Mouse (Mus musculus): Measurements from ENCODE around the gene Gm9758. TPM values are rescaled to one million over a fixed set of nuclear protein-coding genes. Genes with fewer than 3 reads are reported as not detected.
A peak's percentile ranks its signal among the peaks of the same experiment; 100 is the strongest.
"Not testable (repeated sequence)": the region's sequence is repeated elsewhere in the genome, so short reads cannot be mapped to it uniquely, and the experiment has no call there.

Gene Gm9758
- not detected in 2 replicates for polyA plus RNA-seq (2015; fragmentation: Nextera tagmentation; extraction: Ambion mirVana)

GRCm38 (mm10) chr5:14914799-14915198 is at the start of gene Gm9758:
Gene Gm9758 (minus strand): TSS chr5:14914899.
- not testable (repeated sequence) for H3K27ac ChIP-seq (ENCODE audit: low read length); ATAC-seq (replicated peaks; ENCODE audit: extremely low read depth, insufficient read depth, low FRiP score); H3K36me3 ChIP-seq (ENCODE audit: control insufficient read depth, insufficient read depth); H3K4me1 ChIP-seq (ENCODE audit: control insufficient read depth, insufficient read depth, low read length); H3K9me3 ChIP-seq (replicated peaks; ENCODE audit: control insufficient read depth, low read length); H3K9ac ChIP-seq (ENCODE audit: low read length); H3K4me2 ChIP-seq (ENCODE audit: low read depth, low read length); H3K4me3 ChIP-seq (ENCODE audit: low read length); H3K27me3 ChIP-seq (ENCODE audit: control insufficient read depth, insufficient read depth, low read length)
- WGBS: 33% methylated on average over 1 of the region's 1 CpGs

- not testable (repeated sequence) for H3K9me3 ChIP-seq (replicated peaks; ENCODE audit: control insufficient read depth, low read length); H3K4me3 ChIP-seq (ENCODE audit: low read length); H3K4me2 ChIP-seq (ENCODE audit: low read depth, low read length); H3K27me3 ChIP-seq (ENCODE audit: control insufficient read depth, insufficient read depth, low read length); H3K36me3 ChIP-seq (ENCODE audit: control insufficient read depth, insufficient read depth); ATAC-seq (replicated peaks; ENCODE audit: extremely low read depth, insufficient read depth, low FRiP score); H3K4me1 ChIP-seq (ENCODE audit: control insufficient read depth, insufficient read depth, low read length); H3K9ac ChIP-seq (ENCODE audit: low read length); H3K27ac ChIP-seq (ENCODE audit: low read length)
- 73% methylated on average over 13 of the region's 13 CpGs for WGBS
These were observed 49.1 kb upstream of the Gm9758 start for GRCm38 (mm10) chr5:14963821-14964220.

GRCm38 (mm10) chr5:14961502-14961901 is 46.8 kb upstream of the Gm9758 start:
- H3K27me3 ChIP-seq (ENCODE audit: control insufficient read depth, insufficient read depth, low read length); H3K9ac ChIP-seq (ENCODE audit: low read length); H3K4me2 ChIP-seq (ENCODE audit: low read depth, low read length); H3K36me3 ChIP-seq (ENCODE audit: control insufficient read depth, insufficient read depth); H3K4me3 ChIP-seq (ENCODE audit: low read length); H3K9me3 ChIP-seq (replicated peaks; ENCODE audit: control insufficient read depth, low read length); H3K4me1 ChIP-seq (ENCODE audit: control insufficient read depth, insufficient read depth, low read length); H3K27ac ChIP-seq (ENCODE audit: low read length): not testable (repeated sequence)
- 67% methylated on average over 4 of the region's 4 CpGs for WGBS
- ATAC-seq (replicated peaks; ENCODE audit: extremely low read depth, insufficient read depth, low FRiP score): peak; percentile 78

GRCm38 (mm10) chr5:14955928-14956706 is 41.4 kb upstream of the Gm9758 start:
- not testable (repeated sequence) for H3K27ac ChIP-seq (ENCODE audit: low read length); H3K9ac ChIP-seq (ENCODE audit: low read length); H3K36me3 ChIP-seq (ENCODE audit: control insufficient read depth, insufficient read depth); H3K4me3 ChIP-seq (ENCODE audit: low read length); H3K4me1 ChIP-seq (ENCODE audit: control insufficient read depth, insufficient read depth, low read length); H3K9me3 ChIP-seq (replicated peaks; ENCODE audit: control insufficient read depth, low read length); H3K4me2 ChIP-seq (ENCODE audit: low read depth, low read length); ATAC-seq (replicated peaks; ENCODE audit: extremely low read depth, insufficient read depth, low FRiP score); H3K27me3 ChIP-seq (ENCODE audit: control insufficient read depth, insufficient read depth, low read length)
- 86% methylated on average over 1 of the region's 1 CpGs for WGBS

GRCm38 (mm10) chr5:14953587-14953986 is 38.9 kb upstream of the Gm9758 start:
- H3K4me1 ChIP-seq (ENCODE audit: control insufficient read depth, insufficient read depth, low read length); H3K27ac ChIP-seq (ENCODE audit: low read length); H3K27me3 ChIP-seq (ENCODE audit: control insufficient read depth, insufficient read depth, low read length); H3K4me3 ChIP-seq (ENCODE audit: low read length); H3K4me2 ChIP-seq (ENCODE audit: low read depth, low read length); H3K36me3 ChIP-seq (ENCODE audit: control insufficient read depth, insufficient read depth); H3K9me3 ChIP-seq (replicated peaks; ENCODE audit: control insufficient read depth, low read length); H3K9ac ChIP-seq (ENCODE audit: low read length): not testable (repeated sequence)
- ATAC-seq (replicated peaks; ENCODE audit: extremely low read depth, insufficient read depth, low FRiP score): 0 out of 2 replicates have a peak, but pooled peaks have one; percentile 55

GRCm38 (mm10) chr5:14952749-14953148 is 38.0 kb upstream of the Gm9758 start:
- H3K9ac ChIP-seq (ENCODE audit: low read length); H3K36me3 ChIP-seq (ENCODE audit: control insufficient read depth, insufficient read depth); H3K27me3 ChIP-seq (ENCODE audit: control insufficient read depth, insufficient read depth, low read length); H3K4me2 ChIP-seq (ENCODE audit: low read depth, low read length); ATAC-seq (replicated peaks; ENCODE audit: extremely low read depth, insufficient read depth, low FRiP score); H3K9me3 ChIP-seq (replicated peaks; ENCODE audit: control insufficient read depth, low read length); H3K4me1 ChIP-seq (ENCODE audit: control insufficient read depth, insufficient read depth, low read length); H3K4me3 ChIP-seq (ENCODE audit: low read length); H3K27ac ChIP-seq (ENCODE audit: low read length): not testable (repeated sequence)
- WGBS: 63% methylated on average over 3 of the region's 3 CpGs

GRCm38 (mm10) chr5:14951822-14952221 is 37.1 kb upstream of the Gm9758 start:
- H3K4me2 ChIP-seq (ENCODE audit: low read depth, low read length); H3K4me1 ChIP-seq (ENCODE audit: control insufficient read depth, insufficient read depth, low read length); H3K36me3 ChIP-seq (ENCODE audit: control insufficient read depth, insufficient read depth); H3K27me3 ChIP-seq (ENCODE audit: control insufficient read depth, insufficient read depth, low read length); ATAC-seq (replicated peaks; ENCODE audit: extremely low read depth, insufficient read depth, low FRiP score); H3K9me3 ChIP-seq (replicated peaks; ENCODE audit: control insufficient read depth, low read length); H3K27ac ChIP-seq (ENCODE audit: low read length); H3K4me3 ChIP-seq (ENCODE audit: low read length); H3K9ac ChIP-seq (ENCODE audit: low read length): not testable (repeated sequence)
- 65% methylated on average over 7 of the region's 7 CpGs for WGBS

- not testable (repeated sequence) for H3K27me3 ChIP-seq (ENCODE audit: control insufficient read depth, insufficient read depth, low read length); H3K9ac ChIP-seq (ENCODE audit: low read length); H3K4me1 ChIP-seq (ENCODE audit: control insufficient read depth, insufficient read depth, low read length); H3K4me2 ChIP-seq (ENCODE audit: low read depth, low read length); ATAC-seq (replicated peaks; ENCODE audit: extremely low read depth, insufficient read depth, low FRiP score); H3K27ac ChIP-seq (ENCODE audit: low read length); H3K36me3 ChIP-seq (ENCODE audit: control insufficient read depth, insufficient read depth); H3K9me3 ChIP-seq (replicated peaks; ENCODE audit: control insufficient read depth, low read length); H3K4me3 ChIP-seq (ENCODE audit: low read length)
- WGBS: 50% methylated on average over 4 of the region's 4 CpGs
These were observed 32.9 kb upstream of the Gm9758 start for GRCm38 (mm10) chr5:14947482-14948198.

GRCm38 (mm10) chr5:14945524-14945923 is 30.8 kb upstream of the Gm9758 start:
- ATAC-seq (replicated peaks; ENCODE audit: extremely low read depth, insufficient read depth, low FRiP score): not testable (repeated sequence)

More at GRCm38 (mm10) chr5:14945524-14945923, 30.8 kb upstream of the Gm9758 start:
- not testable (repeated sequence) for H3K4me2 ChIP-seq (ENCODE audit: low read depth, low read length); H3K4me1 ChIP-seq (ENCODE audit: control insufficient read depth, insufficient read depth, low read length); H3K27ac ChIP-seq (ENCODE audit: low read length); H3K9me3 ChIP-seq (replicated peaks; ENCODE audit: control insufficient read depth, low read length); H3K27me3 ChIP-seq (ENCODE audit: control insufficient read depth, insufficient read depth, low read length); H3K36me3 ChIP-seq (ENCODE audit: control insufficient read depth, insufficient read depth); H3K4me3 ChIP-seq (ENCODE audit: low read length); H3K9ac ChIP-seq (ENCODE audit: low read length)
- 49% methylated on average over 4 of the region's 4 CpGs for WGBS

All from heart, embryonic 16.5 days (tissue).